Mouse (Mus musculus) midbrain, embryonic 11.5 days (tissue): ENCODE results near the gene Slc8b1. TPM values are rescaled to one million over a fixed set of nuclear protein-coding genes. Genes with fewer than 3 reads are reported as not detected.

ENCODE experiments used
- ATAC-seq: fragments of 200-750 bp; cut with Nextera tagmentation; 2 replicates; pipeline ENCODE4 v1.8.0; 2017; ENCODE audit warnings: moderate TSS enrichment, moderate library complexity; ENCODE audit not compliant: low FRiP score
- DNase-seq: peaks from one replicate; pipeline ENCODE4 v3.0.0; 2015; ENCODE audit warnings: low spot score; ENCODE audit errors: missing footprints
- H3K27ac ChIP-seq: fragments of 300-500 bp; sonication (generic); 2 replicates; pipeline ENCODE4 v1.5.1; 2014; ENCODE audit warnings: low read depth, low read length
- H3K27me3 ChIP-seq: fragments of 300-500 bp; sonication (generic); 2 replicates; pipeline ENCODE4 v1.6.1; 2014; ENCODE audit warnings: mild to moderate bottlenecking, low read length, moderate library complexity, mixed read lengths; ENCODE audit not compliant: control insufficient read depth, insufficient read depth
- H3K36me3 ChIP-seq: fragments of 300-500 bp; sonication (generic); 2 replicates; pipeline ENCODE4 v1.6.1; 2014; ENCODE audit warnings: mild to moderate bottlenecking, low read length, moderate library complexity, mixed read lengths; ENCODE audit not compliant: control insufficient read depth, insufficient read depth
- H3K4me1 ChIP-seq: fragments of 300-500 bp; sonication (generic); 2 replicates; pipeline ENCODE4 v1.6.1; 2014; ENCODE audit warnings: low read length; ENCODE audit not compliant: control insufficient read depth, insufficient read depth
- H3K4me2 ChIP-seq: fragments of 300-500 bp; sonication (generic); 2 replicates; pipeline ENCODE4 v1.6.1; 2014; ENCODE audit warnings: mild to moderate bottlenecking, moderate library complexity
- H3K4me3 ChIP-seq: fragments of 300-500 bp; sonication (generic); 2 replicates; pipeline ENCODE4 v1.5.1; 2014; ENCODE audit warnings: low read depth, low read length
- H3K9ac ChIP-seq: fragments of 300-500 bp; sonication (generic); 2 replicates; pipeline ENCODE4 v1.6.1; 2014; ENCODE audit warnings: low read length
- H3K9me3 ChIP-seq: fragments of 300-500 bp; sonication (generic); 2 replicates; pipeline ENCODE4 v1.6.1; 2016; ENCODE audit warnings: low read length; ENCODE audit not compliant: control insufficient read depth
- WGBS: fragments of 180-500 bp; shearing (Covaris S2); extraction: QIAGEN DNeasy Blood & Tissue Kit; methylation state at CpG from one replicate; pipeline ENCODE4 v1.1.7; 2014; 5-methylcytosine and 5-hydroxymethylcytosine counted together
- polyA plus RNA-seq: library from polyadenylated mRNA; unstranded; fragments of >200 nt; fragmentation: Nextera tagmentation; extraction: Ambion mirVana; gene quantifications from 2 replicates; pipeline ENCODE4 v1.2.1, GENCODE M21; 2014

Gene Slc8b1
- polyA plus RNA-seq, 1 experiment from 2014 or later = 1.3 TPM

DNA sequence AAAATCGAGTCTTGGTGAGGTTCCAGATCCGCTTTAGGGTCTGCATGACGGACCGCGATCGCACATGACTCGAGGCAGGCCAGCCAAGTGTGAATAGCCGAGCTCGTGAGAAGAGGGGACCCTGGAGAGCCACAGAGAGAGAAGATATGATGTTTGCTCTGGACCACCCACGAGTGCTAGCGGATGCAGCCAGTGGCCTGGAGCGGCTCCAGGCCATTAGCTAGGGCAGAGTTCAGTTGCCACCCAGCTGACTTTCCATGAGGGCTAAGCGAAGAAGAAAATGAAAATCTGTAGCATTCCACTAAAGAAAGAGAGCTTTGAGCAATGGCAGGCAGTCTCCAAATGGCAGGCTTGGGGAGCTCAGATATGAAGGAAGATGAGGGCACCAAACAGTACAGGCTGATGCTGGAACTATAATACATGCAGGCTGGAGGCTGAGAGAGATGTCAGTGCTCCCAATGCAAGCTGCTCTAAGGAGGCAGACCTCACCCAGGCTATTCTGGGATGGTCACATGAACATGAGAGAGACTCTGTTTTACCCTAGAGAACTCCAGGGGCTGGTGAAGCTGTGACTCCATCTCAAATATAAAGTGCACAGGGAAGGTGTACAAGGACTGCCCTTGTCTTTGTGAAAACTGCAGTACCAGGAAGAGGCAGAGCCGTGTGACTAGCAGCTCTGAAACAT is 60.2 kb downstream of the Slc8b1 start:
- Histone ChIP-seq H3K4me3 (no peak overlapping the region), H3K9me3 (no peaks in the 10 kb centered on the region), H3K4me2 (no peak overlapping the region), H3K4me1 (peaks cover 27% of the 10 kb centered on the region), H3K27me3 (no peaks in the 10 kb centered on the region), H3K27ac (no peak overlapping the region), H3K9ac (no peak overlapping the region), H3K36me3 (no peaks in the 10 kb centered on the region)
- DNase-seq (no peak), ATAC-seq (no peak)
- 62% methylated on average over 14 of the region's 14 CpGs for WGBS

GRCm38 (mm10) chr5:120574469-120575063 is 63.6 kb downstream of the Slc8b1 start:
- peaks cover 9% of the 10 kb centered on the region; the same call in 1 of the 2 replicates for H3K4me1 ChIP-seq
- H3K4me3 ChIP-seq = no peak overlapping the region
- H3K9me3 ChIP-seq = no peaks in the 10 kb centered on the region
- WGBS = 77% methylated on average over 10 of the region's 10 CpGs
- H3K4me2 ChIP-seq = no peak overlapping the region
- H3K9ac ChIP-seq = no peak overlapping the region
- H3K36me3 ChIP-seq = no peaks in the 10 kb centered on the region
- no peak overlapping the region for H3K27ac ChIP-seq
- ATAC-seq (no peak), DNase-seq (no peak)
- H3K27me3 ChIP-seq = no peaks in the 10 kb centered on the region

GRCm38 (mm10) chr5:120576781-120577301 is 65.9 kb downstream of the Slc8b1 start:
- H3K27ac ChIP-seq = no peak overlapping the region
- H3K4me1 ChIP-seq = peaks cover 6% of the 10 kb centered on the region; the same call in 1 of the 2 replicates
- ATAC-seq = no peak
- no peaks in the 10 kb centered on the region for H3K9me3 ChIP-seq
- H3K27me3 ChIP-seq = no peaks in the 10 kb centered on the region
- no peak overlapping the region for H3K4me3 ChIP-seq
- H3K4me2 ChIP-seq = no peak overlapping the region
- 86% methylated on average over 11 of the region's 11 CpGs for WGBS
- no peak overlapping the region for H3K9ac ChIP-seq
- no peaks in the 10 kb centered on the region for H3K36me3 ChIP-seq
- no peak for DNase-seq

GRCm38 (mm10) chr5:120577935-120578441 is 67.0 kb downstream of the Slc8b1 start:
- DNase-seq (no peak), ATAC-seq (no peak)
- H3K4me2 ChIP-seq = no peak overlapping the region
- no peaks in the 10 kb centered on the region for H3K9me3 ChIP-seq
- no peak overlapping the region for H3K9ac ChIP-seq
- no peaks in the 10 kb centered on the region for H3K27me3 ChIP-seq
- no peak overlapping the region for H3K4me3 ChIP-seq
- 55% methylated on average over 10 of the region's 10 CpGs for WGBS
- no peak overlapping the region for H3K27ac ChIP-seq
- H3K36me3 ChIP-seq = no peaks in the 10 kb centered on the region
- peaks cover 6% of the 10 kb centered on the region; the same call in 1 of the 2 replicates for H3K4me1 ChIP-seq

DNA sequence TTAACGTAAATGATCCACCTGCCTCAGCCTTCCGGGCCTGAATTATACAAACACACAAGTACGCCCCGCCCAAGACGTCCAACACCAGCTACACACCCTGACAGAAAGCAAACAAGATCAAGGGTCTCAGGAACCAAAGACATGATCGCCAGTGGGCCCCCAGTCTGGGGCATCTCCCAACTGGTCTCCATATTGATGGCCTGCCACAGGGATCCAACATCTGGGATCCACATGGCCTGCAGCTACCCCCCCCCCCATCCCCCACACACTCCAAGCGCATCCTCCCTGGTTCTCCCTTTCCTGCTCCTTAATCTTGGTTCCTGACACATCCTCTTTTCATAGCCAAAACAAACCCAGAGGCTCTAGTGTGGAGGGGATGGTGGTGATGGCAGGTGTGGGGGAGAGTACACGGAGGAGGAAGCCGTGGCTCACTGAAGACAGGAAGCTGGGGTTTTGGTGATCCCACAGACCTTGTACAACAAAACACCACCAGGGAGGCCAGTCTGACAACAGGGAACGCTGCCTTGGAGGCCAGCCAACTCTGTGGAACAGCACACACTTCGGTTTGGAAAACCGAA is 67.6 kb downstream of the Slc8b1 start:
- H3K27me3 ChIP-seq = no peaks in the 10 kb centered on the region
- H3K36me3 ChIP-seq = no peaks in the 10 kb centered on the region
- 74% methylated on average over 12 of the region's 12 CpGs for WGBS
- no peak for ATAC-seq
- no peak overlapping the region for H3K4me2 ChIP-seq
- no peak overlapping the region for H3K4me3 ChIP-seq
- H3K9ac ChIP-seq = no peak overlapping the region
- peaks cover 6% of the 10 kb centered on the region; the same call in 1 of the 2 replicates for H3K4me1 ChIP-seq
- H3K9me3 ChIP-seq = no peaks in the 10 kb centered on the region
- no peak for DNase-seq
- no peak overlapping the region for H3K27ac ChIP-seq

DNA sequence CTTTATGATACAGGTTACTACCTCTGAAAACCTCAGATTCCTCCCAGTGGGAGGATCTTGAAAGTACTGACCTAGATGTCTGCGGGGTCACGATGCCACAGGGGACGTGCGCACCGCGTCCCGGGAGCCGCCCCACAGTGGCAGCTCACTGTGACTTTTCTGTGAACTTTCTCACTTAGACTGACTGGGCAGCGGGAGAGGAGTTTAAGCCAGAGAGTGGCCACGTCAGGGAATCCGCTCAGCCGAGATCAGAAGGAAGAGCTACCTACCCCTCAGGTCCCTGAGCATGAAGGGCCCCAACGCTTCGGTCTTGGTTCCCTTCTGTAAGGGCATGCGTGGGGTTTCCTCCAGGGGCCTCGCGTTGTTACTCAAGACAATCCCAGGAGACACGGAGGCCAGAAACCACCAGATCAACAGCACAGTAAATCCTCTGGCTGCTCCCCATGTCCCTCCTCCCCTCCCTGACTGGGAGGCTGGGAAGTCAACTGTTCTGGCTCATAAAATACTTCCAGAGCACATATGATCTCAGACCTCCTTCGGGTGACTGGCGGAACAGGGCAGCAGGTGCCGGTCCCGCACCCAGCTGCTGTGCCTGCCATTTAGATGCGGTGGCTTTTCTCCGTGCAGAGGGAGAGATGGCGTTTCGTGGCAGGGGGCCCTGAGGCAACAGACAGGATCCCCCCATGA is 68.4 kb downstream of the Slc8b1 start:
- Histone ChIP-seq H3K4me3 (no peak overlapping the region), H3K27ac (no peak overlapping the region), H3K9me3 (no peaks in the 10 kb centered on the region), H3K4me1 (peaks cover 6% of the 10 kb centered on the region; the same call in 1 of the 2 replicates), H3K27me3 (no peaks in the 10 kb centered on the region), H3K4me2 (no peak overlapping the region), H3K9ac (no peak overlapping the region), H3K36me3 (no peaks in the 10 kb centered on the region)
- 71% methylated on average over 26 of the region's 26 CpGs for WGBS
- DNase-seq = no peak
- no peak for ATAC-seq

DNA sequence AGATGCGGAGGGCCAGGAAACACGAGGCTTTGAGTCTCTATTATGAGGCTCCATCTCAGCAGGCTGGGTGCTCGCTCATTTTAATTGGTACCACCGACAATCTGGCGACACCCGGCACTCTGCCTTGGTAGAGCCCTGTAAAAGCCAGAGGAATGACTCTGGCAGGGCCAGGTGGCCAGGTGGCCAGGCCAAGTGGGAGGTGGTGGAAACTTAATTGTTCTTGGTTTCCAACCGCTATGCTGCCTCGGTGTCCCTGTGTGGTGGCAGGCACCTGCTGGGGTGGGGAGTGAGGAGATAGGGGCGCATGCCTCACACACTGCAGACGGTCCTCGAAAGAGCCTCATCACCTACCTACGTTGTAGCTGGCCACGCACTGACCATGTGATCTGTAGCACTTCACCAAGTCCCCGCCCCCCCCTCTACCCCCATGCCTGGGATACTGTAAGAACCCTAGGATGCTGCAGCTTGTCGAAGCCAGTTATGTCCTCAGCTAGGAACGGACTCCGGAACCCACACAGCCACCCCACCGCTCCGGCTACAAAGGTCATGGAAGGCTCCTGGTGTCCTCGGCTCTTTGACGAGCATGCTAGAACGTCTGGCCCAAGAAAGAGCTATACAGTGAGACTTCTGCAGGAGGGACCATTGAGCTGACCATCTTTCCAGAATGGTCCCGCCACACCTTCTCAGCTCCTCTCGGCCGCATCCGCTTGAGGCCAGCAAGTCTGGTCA is 69.1 kb downstream of the Slc8b1 start:
- WGBS = 91% methylated on average over 26 of the region's 26 CpGs
- no peaks in the 10 kb centered on the region for H3K36me3 ChIP-seq
- DNase-seq (no peak), ATAC-seq (no peak)
- H3K4me1 ChIP-seq = peaks cover 7% of the 10 kb centered on the region; the same call in 1 of the 2 replicates
- H3K9me3 ChIP-seq = no peaks in the 10 kb centered on the region
- H3K27ac ChIP-seq = no peak overlapping the region
- no peak overlapping the region for H3K4me2 ChIP-seq
- no peaks in the 10 kb centered on the region for H3K27me3 ChIP-seq
- H3K4me3 ChIP-seq = no peak overlapping the region
- no peak overlapping the region for H3K9ac ChIP-seq

GRCm38 (mm10) chr5:120582002-120582401 is 71.0 kb downstream of the Slc8b1 start:
- H3K9me3 ChIP-seq = no peaks in the 10 kb centered on the region
- H3K4me2 ChIP-seq = no peak overlapping the region
- ATAC-seq = no peak
- H3K27me3 ChIP-seq = no peaks in the 10 kb centered on the region
- peaks cover 8% of the 10 kb centered on the region; the same call in 1 of the 2 replicates for H3K4me1 ChIP-seq
- WGBS = 89% methylated on average over 9 of the region's 9 CpGs
- no peak for DNase-seq
- H3K27ac ChIP-seq = no peak overlapping the region
- H3K36me3 ChIP-seq = no peaks in the 10 kb centered on the region
- H3K9ac ChIP-seq = no peak overlapping the region
- no peak overlapping the region for H3K4me3 ChIP-seq
